Mouse (Mus musculus) mouse embryonic stem cell (cell line): ENCODE measurements around the gene Cox11.

Source experiments
- in situ Hi-C, 2 experiments: fragments of 300-500 bp; cut with MboI; formaldehyde crosslinking; loops; 1 replicate in 1 of 2; 3 replicates in 1 of 2; pipeline ENCODE4 v1.14.3; 2019 to 2020; ENCODE audit warnings: low sequenced_read_pairs in 2 of 2, low pct_unique_long_range_greater_than_20kb in 1 of 2, mixed read lengths in 1 of 2; ENCODE audit not compliant: unreplicated experiment in 1 of 2

Cox11 gene

GRCm38 (mm10) chr11:90637440-90638311 is at the start of gene Cox11, which contains the start of gene Stxbp4:
Cox11 (plus strand) TSS chr11:90638173.
Stxbp4 (minus strand) TSS chr11:90638084.
- in situ Hi-C loops: no loop called here

GRCm38 (mm10) chr11:90590996-90591395 is 47.0 kb upstream of the Cox11 start:
- in situ Hi-C loops: no loop called here

GRCm38 (mm10) chr11:90595826-90596225 is 42.1 kb upstream of the Cox11 start:
- in situ Hi-C loops: no loop called here

- in situ Hi-C loops: loop anchor here in 1 of 2 experiments (25.0 kb wide), 2 partner anchors 266 to 416 kb away; partner anchors contain the start of gene Gm45716
Observed at GRCm38 (mm10) chr11:90603066-90603465, 34.9 kb upstream of the Cox11 start.

- in situ Hi-C loops: loop anchor here in 1 of 2 experiments (25.0 kb wide), 2 partner anchors 275 to 425 kb away; partner anchors contain the start of gene Gm45716
Observed at GRCm38 (mm10) chr11:90612118-90612517, 25.9 kb upstream of the Cox11 start.

- in situ Hi-C loops: loop anchor here in 1 of 2 experiments (25.0 kb wide), 2 partner anchors 277 to 427 kb away; partner anchors contain the start of gene Gm45716
Observed at GRCm38 (mm10) chr11:90614743-90615142, 23.2 kb upstream of the Cox11 start.

- in situ Hi-C loops: loop anchor here in 1 of 2 experiments (25.0 kb wide), 2 partner anchors 279 to 429 kb away; partner anchors contain the start of gene Gm45716
Observed at GRCm38 (mm10) chr11:90616431-90616830, 21.5 kb upstream of the Cox11 start.

- in situ Hi-C loops: loop anchor here in 1 of 2 experiments (25.0 kb wide), 2 partner anchors 285 to 435 kb away; partner anchors contain the start of gene Gm45716
Observed at GRCm38 (mm10) chr11:90622044-90622443, 15.9 kb upstream of the Cox11 start.

GRCm38 (mm10) chr11:90622500-90622899 is 15.5 kb upstream of the Cox11 start:
- in situ Hi-C loops: loop anchor here in 1 of 2 experiments (25.0 kb wide), 2 partner anchors 285 to 435 kb away; partner anchors contain the start of gene Gm45716

- in situ Hi-C loops: loop anchor here in 1 of 2 experiments (25.0 kb wide), 2 partner anchors 286 to 436 kb away; partner anchors contain the start of gene Gm45716
Observed at GRCm38 (mm10) chr11:90623477-90623876, 14.5 kb upstream of the Cox11 start.

- in situ Hi-C loops: no loop called here
Observed at GRCm38 (mm10) chr11:90625174-90625573, 12.8 kb upstream of the Cox11 start.

GRCm38 (mm10) chr11:90627751-90628150 is 10.2 kb upstream of the Cox11 start:
- in situ Hi-C loops: no loop called here

- in situ Hi-C loops: no loop called here
Observed at GRCm38 (mm10) chr11:90632480-90632879, 5.5 kb upstream of the Cox11 start.

- in situ Hi-C loops: no loop called here
Observed at GRCm38 (mm10) chr11:90634661-90635060, 3.3 kb upstream of the Cox11 start.

- in situ Hi-C loops: no loop called here
Observed at GRCm38 (mm10) chr11:90638312-90638830, 398 bp downstream of the Cox11 start.

GRCm38 (mm10) chr11:90649777-90650176 is 11.8 kb downstream of the Cox11 start:
- in situ Hi-C loops: no loop called here

- in situ Hi-C loops: no loop called here
Observed at GRCm38 (mm10) chr11:90650231-90650885, 12.4 kb downstream of the Cox11 start.

- in situ Hi-C loops: no loop called here
Observed at GRCm38 (mm10) chr11:90652603-90653002, 14.6 kb downstream of the Cox11 start.

GRCm38 (mm10) chr11:90657527-90657926 is 19.6 kb downstream of the Cox11 start:
- in situ Hi-C loops: no loop called here
